Mouse (Mus musculus) G1E (cell line): ENCODE data around the gene Zdhhc8. TPM values are rescaled to one million over a fixed set of nuclear protein-coding genes. Genes with fewer than 3 reads are reported as not detected.

Experiments used
- ATAC-seq: 2 replicates; pipeline ENCODE4 v1.8.0; 2016; ENCODE audit warnings: mild to moderate bottlenecking; ENCODE audit not compliant: insufficient number of reproducible peaks, poor library complexity, low FRiP score, severe bottlenecking; ENCODE audit errors: extremely low read depth
- DNase-seq: peaks from one replicate; pipeline ENCODE4 v3.0.0; 2012; ENCODE audit warnings: low spot score
- H3K27me3 ChIP-seq: 2 replicates; pipeline ENCODE4 v1.6.1; 2012; ENCODE audit warnings: mild to moderate bottlenecking, low read length, inconsistent platforms; ENCODE audit not compliant: insufficient read depth
- H3K36me3 ChIP-seq: replicated peaks from 2 replicates; pipeline ENCODE3; 2012; ENCODE audit warnings: mild to moderate bottlenecking, inconsistent platforms
- H3K4me1 ChIP-seq: 2 replicates; pipeline ENCODE4 v1.6.1; 2012; ENCODE audit warnings: low read depth, low read length, inconsistent platforms, mixed read lengths; ENCODE audit not compliant: insufficient read depth
- H3K4me3 ChIP-seq: 2 replicates; pipeline ENCODE4 v1.5.1; 2012; ENCODE audit warnings: low read depth, mild to moderate bottlenecking, inconsistent platforms, low read length, moderate library complexity, mixed read lengths
- H3K9me3 ChIP-seq: replicated peaks from 2 replicates; pipeline ENCODE4 v1.6.1; 2012; ENCODE audit warnings: inconsistent platforms
- CTCF ChIP-seq: IDR thresholded peaks from 2 replicates; pipeline ENCODE4 v1.5.1; 2012; ENCODE audit warnings: low read depth, low read length, inconsistent platforms, mixed read lengths
- GATA1 ChIP-seq: IDR thresholded peaks from 2 replicates; pipeline ENCODE4 v1.6.1; 2012; ENCODE audit warnings: borderline replicate concordance, low read length, inconsistent platforms, mixed read lengths
- GATA2 ChIP-seq: IDR thresholded peaks from 2 replicates; pipeline ENCODE4 v1.6.1; 2012; ENCODE audit warnings: low read depth, low read length, inconsistent platforms, borderline replicate concordance
- POLR2AphosphoS5 ChIP-seq: IDR thresholded peaks from 2 replicates; pipeline ENCODE4 v1.6.1; 2012; ENCODE audit warnings: low read depth, low read length, inconsistent platforms; ENCODE audit not compliant: insufficient replicate concordance
- TAL1 ChIP-seq: conservative IDR thresholded peaks from 2 replicates; pipeline ENCODE4 v1.6.1; 2012; ENCODE audit warnings: low read depth, low read length, inconsistent platforms, mixed read lengths
- polyA plus RNA-seq: library from polyadenylated mRNA; stranded (reverse); fragments of >175 nt; gene quantifications from 2 replicates; pipeline ENCODE4 v1.2.3, GENCODE M21; 2012
- total RNA-seq, 2 experiments: library from RNA; stranded (forward) in 1 of 2; stranded (reverse) in 1 of 2; fragments of 200-1000 nt in 1 of 2; fragments of >200 nt in 1 of 2; fragmentation: Nextera tagmentation in 1 of 2; gene quantifications; 2 replicates each; pipeline ENCODE4 v1.2.3; 2014 to 2017

Gene Zdhhc8
- total and polyA plus RNA-seq, 3 experiments, result 0.45 to 4.7 (median 0.71) TPM

GRCm38 (mm10) chr16:18227187-18227586 lies 7.7 kb downstream of the Zdhhc8 start:
- H3K36me3 ChIP-seq, result no peaks in the 10 kb centered on the region
- H3K4me3 ChIP-seq, result no peak overlapping the region
- peaks cover 70% of the 10 kb centered on the region for H3K27me3 ChIP-seq
- TF ChIP-seq GATA1 (no peak), CTCF (no peak), POLR2AphosphoS5 (no peak), GATA2 (no peak), TAL1 (no peak)
- no peaks in the 10 kb centered on the region for H3K9me3 ChIP-seq
- ATAC-seq (no peak), DNase-seq (no peak)
- no peaks in the 10 kb centered on the region; the same call in 1 of the 2 replicates for H3K4me1 ChIP-seq

GRCm38 (mm10) chr16:18222188-18222587 lies 12.7 kb downstream of the Zdhhc8 start:
- H3K36me3 ChIP-seq, result no peaks in the 10 kb centered on the region

GRCm38 (mm10) chr16:18221543-18221898 lies 13.4 kb downstream of the Zdhhc8 start:
- ATAC-seq (no peak), DNase-seq (no peak)
- Histone ChIP-seq H3K4me1 (peaks cover 2% of the 10 kb centered on the region; the same call in 1 of the 2 replicates), H3K4me3 (no peak overlapping the region), H3K36me3 (no peaks in the 10 kb centered on the region), H3K9me3 (no peaks in the 10 kb centered on the region), H3K27me3 (peaks cover 59% of the 10 kb centered on the region)
- TF ChIP-seq GATA1, result no peak
- TF ChIP-seq GATA2, result no peak
- no peak for TF ChIP-seq TAL1

More at GRCm38 (mm10) chr16:18222188-18222587, 12.7 kb downstream of the Zdhhc8 start:
- Histone ChIP-seq H3K4me1 (peaks cover 2% of the 10 kb centered on the region; the same call in 1 of the 2 replicates), H3K9me3 (no peaks in the 10 kb centered on the region), H3K4me3 (no peak overlapping the region), H3K27me3 (peaks cover 61% of the 10 kb centered on the region)
- TF ChIP-seq CTCF (no peak), TAL1 (no peak), POLR2AphosphoS5 (no peak), GATA1 (no peak), GATA2 (no peak)
- DNase-seq, result no peak
- ATAC-seq, result no peak

- ATAC-seq, result no peak
- TF ChIP-seq TAL1 (no peak), GATA2 (no peak), CTCF (no peak), POLR2AphosphoS5 (no peak), GATA1 (no peak)
Measured at GRCm38 (mm10) chr16:18220856-18221542, 13.9 kb downstream of the Zdhhc8 start.

GRCm38 (mm10) chr16:18220001-18220400 lies 14.9 kb downstream of the Zdhhc8 start:
- H3K27me3 ChIP-seq, result peaks cover 63% of the 10 kb centered on the region
- no peaks in the 10 kb centered on the region for H3K36me3 ChIP-seq
- H3K9me3 ChIP-seq, result no peaks in the 10 kb centered on the region
- no peak overlapping the region for H3K4me3 ChIP-seq
- peaks cover 2% of the 10 kb centered on the region; the same call in 1 of the 2 replicates for H3K4me1 ChIP-seq
- TF ChIP-seq GATA2 (no peak), CTCF (no peak), POLR2AphosphoS5 (no peak), TAL1 (no peak), GATA1 (no peak)
- DNase-seq (no peak), ATAC-seq (no peak)

More at GRCm38 (mm10) chr16:18220856-18221542, 13.9 kb downstream of the Zdhhc8 start:
- Histone ChIP-seq H3K27me3 (peaks cover 62% of the 10 kb centered on the region), H3K4me1 (peaks cover 2% of the 10 kb centered on the region; the same call in 1 of the 2 replicates), H3K4me3 (no peak overlapping the region), H3K36me3 (no peaks in the 10 kb centered on the region), H3K9me3 (no peaks in the 10 kb centered on the region)
- no peak for DNase-seq

- Histone ChIP-seq H3K9me3 (no peaks in the 10 kb centered on the region), H3K27me3 (peaks cover 65% of the 10 kb centered on the region), H3K4me1 (peaks cover 2% of the 10 kb centered on the region; the same call in 1 of the 2 replicates), H3K36me3 (no peaks in the 10 kb centered on the region), H3K4me3 (no peak overlapping the region)
- ATAC-seq, result no peak
- TF ChIP-seq POLR2AphosphoS5 (no peak), GATA1 (no peak), GATA2 (no peak), CTCF (no peak), TAL1 (no peak)
- DNase-seq, result no peak
Measured at GRCm38 (mm10) chr16:18218580-18218996, 16.3 kb downstream of the Zdhhc8 start.
